Mouse (Mus musculus) cerebellum, postnatal 36 days (tissue): ENCODE results near the gene Zfp638.
"Not testable (repeated sequence)": the region's sequence is repeated elsewhere in the genome, so short reads cannot be mapped to it uniquely, and the experiment has no call there.

Source experiments
- DNase-seq, 2 experiments: peaks; one replicate each; pipeline ENCODE4 v3.0.0; 2021 to 2022; ENCODE audit warnings: mixed read lengths in 2 of 2

Zfp638 gene

GRCm38 (mm10) chr6:84010303-84011225 lies 143.7 kb downstream of the Zfp638 start:
- no peak for DNase-seq

- DNase-seq: not testable (repeated sequence)
Measured at GRCm38 (mm10) chr6:84014961-84015683, 148.2 kb downstream of the Zfp638 start.

DNA sequence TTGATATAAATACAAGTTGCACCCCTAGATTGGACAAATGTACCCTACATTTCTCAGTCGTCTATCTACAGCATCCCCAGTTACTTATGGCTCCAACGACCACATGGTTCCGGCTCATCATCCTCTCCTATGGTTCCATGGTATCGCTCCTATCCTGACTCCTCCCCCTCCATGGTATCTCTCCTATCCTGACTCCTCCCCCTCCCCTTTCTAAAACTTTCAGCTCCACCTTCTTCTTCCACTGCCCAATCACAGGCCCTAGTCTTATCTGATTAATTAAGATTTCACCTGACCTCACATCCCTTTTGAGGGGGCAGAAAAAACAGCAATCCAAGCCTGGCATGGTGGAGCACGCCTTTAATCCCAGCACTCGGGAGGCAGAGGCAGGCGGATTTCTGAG lies 149.9 kb downstream of the Zfp638 start:
- no peak for DNase-seq

GRCm38 (mm10) chr6:84017392-84017791 lies 150.5 kb downstream of the Zfp638 start:
- DNase-seq: no peak

GRCm38 (mm10) chr6:84018906-84019550 lies 152.1 kb downstream of the Zfp638 start:
- no peak for DNase-seq

DNA sequence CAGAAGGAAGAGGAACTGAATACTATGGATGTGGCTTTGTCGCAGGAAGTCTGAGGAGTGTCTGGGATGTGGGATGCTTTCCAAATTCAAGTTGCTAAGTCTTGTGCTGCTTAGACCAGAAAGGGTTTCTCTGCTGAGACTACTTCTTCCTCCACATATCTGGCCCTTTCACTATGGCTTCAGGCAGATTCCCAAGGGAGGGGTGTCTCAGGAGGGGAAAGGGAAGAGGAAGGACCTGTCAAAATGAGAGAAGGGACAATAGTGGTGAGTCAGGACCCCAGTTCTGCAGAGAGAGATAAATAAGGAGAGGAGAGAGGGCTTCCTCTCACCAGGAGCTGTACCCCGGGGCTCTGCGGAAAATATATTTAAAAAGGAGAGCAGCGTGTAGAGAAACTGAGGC lies 153.1 kb downstream of the Zfp638 start:
- no peak for DNase-seq

- no peak for DNase-seq
Measured at GRCm38 (mm10) chr6:84021990-84022389, 155.1 kb downstream of the Zfp638 start.

DNA sequence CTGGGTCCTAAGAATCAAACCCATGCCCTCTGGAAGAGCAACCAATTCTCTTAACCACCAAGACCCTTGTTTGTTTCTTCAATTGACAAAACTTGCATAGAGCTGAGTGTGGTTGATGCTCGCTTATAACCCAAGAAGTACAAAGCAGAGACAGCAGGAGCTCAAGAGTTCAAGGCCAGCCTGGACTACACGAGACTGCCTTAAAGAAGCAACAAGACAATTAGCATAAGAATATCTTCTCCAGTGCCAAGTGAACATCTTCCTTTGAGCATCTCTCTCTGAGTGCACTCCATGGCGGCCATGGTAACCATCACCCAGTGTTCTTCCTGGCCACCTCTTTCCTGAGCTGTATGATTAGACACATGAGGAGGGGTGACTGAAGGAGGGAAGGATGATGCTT lies 158.7 kb downstream of the Zfp638 start:
- no peak for DNase-seq

- DNase-seq: no peak
Measured at GRCm38 (mm10) chr6:84028791-84029190, 161.9 kb downstream of the Zfp638 start.

DNA sequence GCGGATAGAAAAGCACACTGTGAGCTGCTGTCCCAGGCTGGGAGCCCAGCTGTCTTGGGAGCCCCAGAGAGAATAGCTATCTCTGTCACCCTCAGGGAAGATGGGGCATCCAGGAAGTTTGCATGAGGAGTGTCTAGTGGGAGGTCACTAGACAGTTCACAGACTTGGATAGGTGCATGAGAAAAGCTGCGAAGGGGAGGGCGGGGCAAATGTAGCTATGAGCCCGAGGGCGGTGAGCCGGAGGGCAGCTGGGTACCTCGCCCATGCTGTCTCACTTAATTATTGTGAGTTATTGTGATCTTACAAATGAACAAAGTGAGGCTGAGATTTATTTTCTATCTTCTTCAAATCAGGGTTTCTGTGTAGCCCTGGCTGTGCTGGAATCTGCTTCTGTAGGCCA lies 162.9 kb downstream of the Zfp638 start:
- DNase-seq: no peak

DNA sequence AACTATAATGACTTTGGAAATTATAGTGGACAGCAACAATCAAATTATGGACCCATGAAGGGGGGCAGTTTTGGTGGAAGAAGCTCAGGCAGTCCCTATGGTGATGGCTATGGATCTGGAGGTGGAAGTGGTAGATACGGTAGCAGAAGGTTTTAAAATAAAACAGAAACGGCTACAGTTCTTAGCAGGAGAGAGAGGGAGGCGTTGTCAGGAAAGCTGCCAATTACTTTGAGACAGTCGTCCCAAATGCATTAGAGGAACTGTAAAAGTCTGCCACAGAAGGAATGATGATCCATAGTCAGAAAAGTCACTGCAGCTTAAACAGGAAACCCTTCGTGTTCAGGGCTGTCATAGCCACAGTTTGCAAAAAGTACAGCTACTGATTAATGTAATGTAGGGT lies 165.6 kb downstream of the Zfp638 start:
- DNase-seq: not testable (repeated sequence)
